Mouse (Mus musculus): ENCODE results near the gene Rab25. TPM values are rescaled to one million over a fixed set of nuclear protein-coding genes. Genes with fewer than 3 reads are reported as not detected.

Gene Rab25
- total and polyA plus RNA-seq, 3 experiments, result 0.67 to 1.6 TPM; not detected in 1

- Histone ChIP-seq H3K9me3 (replicated peaks) (no peaks in the 10 kb centered on the region), H3K36me3 (replicated peaks) (peaks cover 37% of the 10 kb centered on the region), H3K4me1 (ENCODE audit: insufficient read depth, low read depth, low read length) (peaks cover 74% of the 10 kb centered on the region), H3K27me3 (ENCODE audit: insufficient read depth, low read length) (peaks cover 3% of the 10 kb centered on the region; the same call in 1 of the 2 replicates), H3K4me3 (ENCODE audit: low read depth, low read length) (peak overlapping the region; percentile 77)
- DNase-seq (ENCODE audit: low spot score) (peak; percentile 80), ATAC-seq (ENCODE audit: extremely low read depth, insufficient number of reproducible peaks, low FRiP score, poor library complexity, severe bottlenecking) (peak; percentile 38)
- TF ChIP-seq TAL1 (conservative IDR thresholded peaks at IDR 0.05; ENCODE audit: low read depth, low read length) (no peak), GATA2 (IDR thresholded peaks at IDR 0.05; ENCODE audit: borderline replicate concordance, low read depth, low read length) (no peak), POLR2AphosphoS5 (IDR thresholded peaks at IDR 0.05; ENCODE audit: insufficient replicate concordance, low read depth, low read length) (no peak)
These were observed 16.5 kb downstream of the Rab25 start for GRCm38 (mm10) chr3:88531348-88532298.

DNA sequence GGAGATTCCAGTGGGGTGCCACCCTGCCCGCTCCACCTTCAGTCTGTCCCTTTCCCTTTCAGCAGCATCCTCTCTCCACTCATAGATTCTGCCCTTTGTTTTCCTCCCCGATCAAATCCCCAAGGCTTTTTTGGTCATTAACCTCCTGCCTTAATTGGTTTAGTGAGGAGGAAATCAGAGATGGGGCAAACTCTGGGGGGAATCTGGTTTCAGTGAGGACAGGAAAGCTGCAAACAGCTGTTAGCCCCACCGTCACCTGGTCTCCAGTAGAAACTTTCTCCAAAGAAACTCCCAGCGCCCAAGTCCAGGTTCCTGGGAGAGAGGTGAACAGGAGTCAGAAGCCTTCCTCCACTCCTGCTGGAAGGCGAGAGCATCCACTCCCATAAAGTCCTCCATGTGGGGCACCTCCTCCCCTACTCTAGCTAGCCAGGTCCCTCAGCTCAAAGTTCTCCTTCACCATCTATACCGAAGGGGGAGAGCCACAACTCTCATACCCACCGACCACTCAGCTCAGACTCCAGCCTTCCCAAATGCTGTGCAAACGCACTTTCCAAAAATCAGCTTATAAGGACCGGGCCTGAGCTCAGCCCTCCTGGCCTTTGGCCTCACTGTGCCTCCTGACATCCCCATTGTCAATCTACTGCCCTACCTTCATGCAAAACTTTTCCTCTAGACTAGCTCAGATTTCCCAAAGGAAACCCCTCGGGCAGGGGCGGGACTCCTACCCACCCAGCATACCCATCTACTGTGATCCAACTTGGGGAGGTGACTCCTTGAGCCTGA is 17.8 kb downstream of the Rab25 start:
- no peak for TF ChIP-seq POLR2AphosphoS5 (IDR thresholded peaks at IDR 0.05; ENCODE audit: insufficient replicate concordance, low read depth, low read length)
- no peak for TF ChIP-seq TAL1 (conservative IDR thresholded peaks at IDR 0.05; ENCODE audit: low read depth, low read length)
- no peak for TF ChIP-seq GATA1 (IDR thresholded peaks at IDR 0.05; ENCODE audit: borderline replicate concordance, low read length)
- TF ChIP-seq CTCF (IDR thresholded peaks at IDR 0.05; ENCODE audit: low read depth, low read length), result no peak
- TF ChIP-seq GATA2 (IDR thresholded peaks at IDR 0.05; ENCODE audit: borderline replicate concordance, low read depth, low read length), result no peak
- H3K27me3 ChIP-seq (ENCODE audit: insufficient read depth, low read length), result peaks cover 3% of the 10 kb centered on the region; the same call in 1 of the 2 replicates
- peak overlapping the region; percentile 77 for H3K4me3 ChIP-seq (ENCODE audit: low read depth, low read length)
- peaks cover 37% of the 10 kb centered on the region for H3K36me3 ChIP-seq (replicated peaks)
- ATAC-seq (ENCODE audit: extremely low read depth, insufficient number of reproducible peaks, low FRiP score, poor library complexity, severe bottlenecking) (no peak), DNase-seq (ENCODE audit: low spot score) (no peak)
- no peaks in the 10 kb centered on the region for H3K9me3 ChIP-seq (replicated peaks)
- H3K4me1 ChIP-seq (ENCODE audit: insufficient read depth, low read depth, low read length), result peaks cover 69% of the 10 kb centered on the region

DNA sequence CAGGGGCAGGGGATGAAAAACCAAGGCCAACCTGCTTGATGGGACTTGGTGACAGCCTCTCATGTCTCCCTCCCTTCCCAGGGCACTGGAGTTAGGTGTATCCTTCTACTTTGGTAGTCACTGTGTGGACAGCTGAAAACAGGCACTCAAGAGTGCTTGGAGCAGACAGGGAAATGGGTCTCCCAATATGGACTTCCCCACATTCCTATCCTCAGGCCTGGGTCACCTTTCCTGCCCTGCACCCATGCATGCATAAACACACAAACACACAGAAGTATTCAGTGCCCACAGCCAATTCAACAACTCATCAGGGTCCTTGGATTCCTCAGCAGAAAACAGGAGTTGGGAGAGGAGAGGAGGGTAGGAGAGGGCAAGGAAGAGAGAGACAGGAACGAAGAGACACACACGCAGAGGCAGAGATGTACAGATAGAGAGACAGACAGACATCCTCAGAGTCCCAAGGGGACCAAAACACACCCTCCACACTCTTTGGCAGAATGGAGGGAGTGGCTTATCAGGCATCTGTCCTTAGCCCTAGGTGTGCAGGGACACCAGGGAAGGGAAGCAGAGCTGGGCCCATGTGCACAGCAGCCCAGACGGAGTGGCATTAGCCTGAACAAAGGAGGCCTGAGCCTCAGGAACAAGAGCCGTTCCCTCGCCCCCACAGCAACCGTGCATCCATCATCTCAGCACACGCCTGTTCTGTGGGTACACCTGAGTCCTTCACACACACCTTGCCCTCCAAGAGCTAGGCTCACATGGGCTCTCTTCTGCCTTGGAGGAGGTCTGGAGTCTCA is 18.7 kb downstream of the Rab25 start:
- TF ChIP-seq TAL1 (conservative IDR thresholded peaks at IDR 0.05; ENCODE audit: low read depth, low read length), result no peak
- TF ChIP-seq POLR2AphosphoS5 (IDR thresholded peaks at IDR 0.05; ENCODE audit: insufficient replicate concordance, low read depth, low read length), result no peak
- TF ChIP-seq GATA1 (IDR thresholded peaks at IDR 0.05; ENCODE audit: borderline replicate concordance, low read length), result no peak
- no peak for TF ChIP-seq CTCF (IDR thresholded peaks at IDR 0.05; ENCODE audit: low read depth, low read length)
- no peak for TF ChIP-seq GATA2 (IDR thresholded peaks at IDR 0.05; ENCODE audit: borderline replicate concordance, low read depth, low read length)
- Histone ChIP-seq H3K4me3 (ENCODE audit: low read depth, low read length) (peak overlapping the region; percentile 61; the same call in 1 of the 2 replicates), H3K27me3 (ENCODE audit: insufficient read depth, low read length) (peaks cover 3% of the 10 kb centered on the region; the same call in 1 of the 2 replicates), H3K4me1 (ENCODE audit: insufficient read depth, low read depth, low read length) (peaks cover 62% of the 10 kb centered on the region), H3K36me3 (replicated peaks) (peaks cover 40% of the 10 kb centered on the region), H3K9me3 (replicated peaks) (no peaks in the 10 kb centered on the region)
- no peak for ATAC-seq (ENCODE audit: extremely low read depth, insufficient number of reproducible peaks, low FRiP score, poor library complexity, severe bottlenecking)
- no peak for DNase-seq (ENCODE audit: low spot score)

DNA sequence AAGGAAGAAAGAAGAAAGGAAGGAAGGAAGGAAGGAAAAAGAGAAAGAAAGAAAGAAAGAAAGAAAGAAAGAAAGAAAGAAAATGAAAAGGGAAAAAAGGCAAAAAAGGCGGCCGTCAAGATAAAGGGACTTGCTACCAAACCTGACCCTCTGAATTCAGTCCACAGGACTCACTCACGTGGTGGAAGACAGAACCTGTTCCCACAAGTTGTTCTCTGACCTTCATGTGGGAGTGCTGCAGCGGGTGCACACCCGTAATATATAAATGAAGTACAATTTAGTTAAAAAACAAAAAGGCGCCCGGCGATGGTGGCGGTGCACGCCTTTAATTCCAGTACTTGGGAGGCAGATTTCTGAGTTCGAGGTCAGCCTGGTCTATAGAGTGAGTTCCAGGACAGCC is 19.5 kb downstream of the Rab25 start:
- TF ChIP-seq GATA1 (IDR thresholded peaks at IDR 0.05; ENCODE audit: borderline replicate concordance, low read length), result no peak
- TF ChIP-seq TAL1 (conservative IDR thresholded peaks at IDR 0.05; ENCODE audit: low read depth, low read length), result no peak
- no peak for TF ChIP-seq POLR2AphosphoS5 (IDR thresholded peaks at IDR 0.05; ENCODE audit: insufficient replicate concordance, low read depth, low read length)
- no peak for TF ChIP-seq CTCF (IDR thresholded peaks at IDR 0.05; ENCODE audit: low read depth, low read length)
- TF ChIP-seq GATA2 (IDR thresholded peaks at IDR 0.05; ENCODE audit: borderline replicate concordance, low read depth, low read length), result no peak
- DNase-seq (ENCODE audit: low spot score), result no peak
- no peak for ATAC-seq (ENCODE audit: extremely low read depth, insufficient number of reproducible peaks, low FRiP score, poor library complexity, severe bottlenecking)
- H3K9me3 ChIP-seq (replicated peaks), result no peaks in the 10 kb centered on the region
- peaks cover 3% of the 10 kb centered on the region; the same call in 1 of the 2 replicates for H3K27me3 ChIP-seq (ENCODE audit: insufficient read depth, low read length)
- H3K4me3 ChIP-seq (ENCODE audit: low read depth, low read length), result no peak overlapping the region
- peaks cover 48% of the 10 kb centered on the region for H3K36me3 ChIP-seq (replicated peaks)
- peaks cover 57% of the 10 kb centered on the region for H3K4me1 ChIP-seq (ENCODE audit: insufficient read depth, low read depth, low read length)

- no peak for TF ChIP-seq POLR2AphosphoS5 (IDR thresholded peaks at IDR 0.05; ENCODE audit: insufficient replicate concordance, low read depth, low read length)
- TF ChIP-seq GATA2 (IDR thresholded peaks at IDR 0.05; ENCODE audit: borderline replicate concordance, low read depth, low read length), result no peak
- TF ChIP-seq TAL1 (conservative IDR thresholded peaks at IDR 0.05; ENCODE audit: low read depth, low read length), result no peak
- no peak for TF ChIP-seq CTCF (IDR thresholded peaks at IDR 0.05; ENCODE audit: low read depth, low read length)
- TF ChIP-seq GATA1 (IDR thresholded peaks at IDR 0.05; ENCODE audit: borderline replicate concordance, low read length), result no peak
- peaks cover under 1% of the 10 kb centered on the region; the same call in 1 of the 2 replicates for H3K27me3 ChIP-seq (ENCODE audit: insufficient read depth, low read length)
- ATAC-seq (ENCODE audit: extremely low read depth, insufficient number of reproducible peaks, low FRiP score, poor library complexity, severe bottlenecking), result no peak
- H3K36me3 ChIP-seq (replicated peaks), result peaks cover 58% of the 10 kb centered on the region
- H3K4me3 ChIP-seq (ENCODE audit: low read depth, low read length), result peak overlapping the region; percentile 55; the same call in 1 of the 2 replicates
- peaks cover 46% of the 10 kb centered on the region for H3K4me1 ChIP-seq (ENCODE audit: insufficient read depth, low read depth, low read length)
- DNase-seq (ENCODE audit: low spot score), result no peak
- H3K9me3 ChIP-seq (replicated peaks), result no peaks in the 10 kb centered on the region
These were observed 20.5 kb downstream of the Rab25 start for GRCm38 (mm10) chr3:88527565-88527964.
